Mouse (Mus musculus): ENCODE data around the gene Hs1bp3. TPM values are rescaled to one million over a fixed set of nuclear protein-coding genes. Genes with fewer than 3 reads are reported as not detected.

Gene Hs1bp3
- polyA plus RNA-seq, 1 experiment from 2014 or later = 14.9 TPM

DNA sequence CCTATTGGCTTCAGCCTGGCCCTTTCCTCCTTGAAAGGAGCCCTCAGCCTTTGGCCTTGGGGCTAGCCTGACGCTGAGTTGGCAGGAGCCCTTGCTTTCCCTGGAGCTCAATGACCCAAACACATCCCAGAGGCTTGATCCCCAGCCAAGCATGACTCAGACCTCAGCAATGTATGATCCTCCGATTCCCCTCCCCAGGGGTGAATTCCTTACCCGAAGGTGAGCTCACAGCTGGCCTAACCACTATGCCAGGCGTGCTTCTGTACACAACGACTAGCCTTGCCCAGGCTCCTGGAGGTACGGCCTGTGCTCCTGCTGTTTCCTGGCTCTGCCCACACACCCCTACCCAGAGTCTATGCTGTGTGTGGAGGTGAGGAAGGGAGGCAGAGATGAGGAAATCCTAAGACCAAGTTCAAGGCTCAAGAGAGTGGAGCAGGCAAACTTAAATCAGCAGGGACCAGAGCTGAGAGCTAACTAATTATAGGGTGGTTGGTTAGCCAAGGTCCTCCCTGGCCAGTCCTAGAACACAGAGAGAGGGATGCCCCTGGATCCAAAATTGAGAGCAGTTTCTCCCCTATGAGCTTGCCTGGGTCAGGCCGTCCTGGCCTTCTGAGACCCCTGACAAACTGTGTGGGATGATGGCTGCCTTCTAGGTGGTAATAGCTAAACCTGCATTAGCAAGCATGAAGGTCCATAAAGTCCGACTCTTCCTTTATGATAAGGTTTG, 66.7 kb downstream of the Hs1bp3 start:
- 71% methylated on average over 8 of the region's 8 CpGs for WGBS
- H3K9me3 ChIP-seq (replicated peaks) = no peaks in the 10 kb centered on the region
- no peak overlapping the region for H3K4me3 ChIP-seq
- no peaks in the 10 kb centered on the region for H3K36me3 ChIP-seq
- H3K27ac ChIP-seq (replicated peaks) = no peak overlapping the region
- no peak for DNase-seq (ENCODE audit: low spot score)
- H3K27me3 ChIP-seq (ENCODE audit: low read depth, poor library complexity, severe bottlenecking) = no peaks in the 10 kb centered on the region
- H3K4me1 ChIP-seq = peaks cover 7% of the 10 kb centered on the region; the same call in 1 of the 2 replicates

DNA sequence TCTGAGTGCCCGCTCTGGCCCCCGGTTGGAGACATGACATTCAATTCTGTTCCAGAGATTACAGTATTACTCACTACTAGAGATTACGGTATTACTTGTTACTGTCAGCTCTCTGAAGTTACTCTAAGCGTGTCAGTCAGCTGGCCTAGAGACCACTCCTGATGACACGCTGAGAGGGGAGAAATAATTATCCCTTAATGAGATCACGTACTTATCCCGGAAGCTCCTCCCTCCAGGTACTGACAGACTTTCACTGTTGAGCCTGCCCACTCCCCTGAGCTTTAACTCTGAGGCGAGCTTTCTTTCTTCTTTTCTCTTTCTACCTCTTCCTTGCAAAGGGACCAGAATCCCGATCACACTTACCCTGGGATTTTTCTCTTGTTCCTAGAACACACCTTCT, 67.7 kb downstream of the Hs1bp3 start:
- Histone ChIP-seq H3K4me3 (no peak overlapping the region), H3K36me3 (no peaks in the 10 kb centered on the region), H3K4me1 (peaks cover 7% of the 10 kb centered on the region; the same call in 1 of the 2 replicates), H3K27me3 (ENCODE audit: low read depth, poor library complexity, severe bottlenecking) (no peaks in the 10 kb centered on the region), H3K9me3 (replicated peaks) (no peaks in the 10 kb centered on the region), H3K27ac (replicated peaks) (no peak overlapping the region)
- 69% methylated on average over 9 of the region's 9 CpGs for WGBS
- no peak for DNase-seq (ENCODE audit: low spot score)

DNA sequence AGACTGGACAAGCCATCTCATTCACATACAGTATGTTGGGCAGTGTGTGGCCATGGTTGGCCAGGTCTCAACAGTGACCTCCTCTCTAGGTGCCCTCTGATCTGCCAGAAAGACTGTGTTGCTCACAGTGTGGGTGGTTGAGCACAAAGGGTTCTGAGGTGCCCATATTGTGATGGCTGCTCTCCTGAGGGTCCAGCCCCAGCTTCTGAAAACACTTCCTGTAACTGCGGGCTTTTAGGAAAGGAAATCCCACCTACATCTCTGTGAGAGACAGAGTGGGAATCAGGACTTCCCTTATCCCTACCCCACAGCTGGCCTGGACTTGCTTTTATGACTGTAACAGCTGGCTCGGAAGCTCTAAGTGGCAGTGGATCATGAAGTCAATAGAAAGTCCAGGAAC, 68.7 kb downstream of the Hs1bp3 start:
- peaks cover 14% of the 10 kb centered on the region for H3K4me1 ChIP-seq
- H3K36me3 ChIP-seq = no peaks in the 10 kb centered on the region
- no peak overlapping the region for H3K4me3 ChIP-seq
- 86% methylated on average over 2 of the region's 2 CpGs for WGBS
- H3K27ac ChIP-seq (replicated peaks) = no peak overlapping the region
- no peaks in the 10 kb centered on the region for H3K27me3 ChIP-seq (ENCODE audit: low read depth, poor library complexity, severe bottlenecking)
- no peak for DNase-seq (ENCODE audit: low spot score)
- no peaks in the 10 kb centered on the region for H3K9me3 ChIP-seq (replicated peaks)

DNA sequence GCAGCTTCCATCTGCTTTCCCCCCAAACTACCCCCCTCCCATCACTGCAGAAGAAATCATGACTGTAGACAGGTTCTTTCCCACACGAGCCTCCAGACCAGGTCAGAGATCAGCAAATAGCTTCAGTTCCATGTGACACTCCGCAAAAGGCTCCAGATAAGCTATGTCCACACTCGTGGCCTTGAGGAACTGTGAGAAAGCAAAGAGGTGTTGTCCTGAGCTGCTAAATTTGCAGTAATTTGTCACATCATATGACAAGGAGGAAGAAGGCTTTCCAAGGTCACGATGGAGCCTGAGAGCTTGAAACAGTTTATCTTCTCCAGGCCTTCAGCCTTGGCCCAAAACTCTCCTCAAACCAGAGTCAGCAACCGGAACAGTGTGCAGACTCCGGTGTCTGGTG, 70.6 kb downstream of the Hs1bp3 start:
- H3K9me3 ChIP-seq (replicated peaks) = no peaks in the 10 kb centered on the region
- peaks cover 7% of the 10 kb centered on the region for H3K4me1 ChIP-seq
- no peak overlapping the region for H3K27ac ChIP-seq (replicated peaks)
- no peak for DNase-seq (ENCODE audit: low spot score)
- H3K4me3 ChIP-seq = no peak overlapping the region
- no peaks in the 10 kb centered on the region for H3K36me3 ChIP-seq
- 88% methylated on average over 6 of the region's 6 CpGs for WGBS
- H3K27me3 ChIP-seq (ENCODE audit: low read depth, poor library complexity, severe bottlenecking) = no peaks in the 10 kb centered on the region

DNA sequence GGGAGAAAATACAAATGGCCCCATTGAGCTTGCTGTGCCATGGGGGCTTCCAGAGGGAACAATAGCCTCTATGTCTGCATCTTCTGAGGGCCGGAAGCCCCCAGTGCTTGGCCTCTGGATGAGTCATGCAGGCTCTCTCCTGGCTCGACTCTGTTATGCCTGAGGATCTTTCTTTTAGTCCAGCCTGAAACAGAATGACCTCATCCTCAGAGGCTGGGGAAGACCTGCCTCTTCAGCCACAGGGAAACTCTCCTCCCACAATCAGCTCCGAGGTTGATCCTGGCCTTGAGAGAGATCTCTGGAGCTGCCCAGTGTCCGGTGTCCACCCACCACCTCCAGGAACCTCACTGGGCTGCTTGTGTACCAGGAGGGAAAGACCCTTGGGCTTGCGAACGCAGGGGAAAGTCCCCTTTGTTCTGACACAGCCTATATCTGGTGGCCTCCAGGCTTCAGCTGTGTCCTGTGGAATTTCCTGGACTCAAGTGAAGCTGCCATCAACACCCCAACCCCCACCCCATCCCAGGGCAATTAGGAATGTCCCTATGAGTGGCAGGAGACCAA, 73.3 kb downstream of the Hs1bp3 start:
- DNase-seq (ENCODE audit: low spot score) = no peak
- 69% methylated on average over 6 of the region's 6 CpGs for WGBS
- no peak overlapping the region for H3K4me3 ChIP-seq
- H3K27ac ChIP-seq (replicated peaks) = peak overlapping the region; percentile 69
- no peaks in the 10 kb centered on the region for H3K36me3 ChIP-seq
- peaks cover 7% of the 10 kb centered on the region for H3K4me1 ChIP-seq
- H3K27me3 ChIP-seq (ENCODE audit: low read depth, poor library complexity, severe bottlenecking) = no peaks in the 10 kb centered on the region
- no peaks in the 10 kb centered on the region for H3K9me3 ChIP-seq (replicated peaks)

DNA sequence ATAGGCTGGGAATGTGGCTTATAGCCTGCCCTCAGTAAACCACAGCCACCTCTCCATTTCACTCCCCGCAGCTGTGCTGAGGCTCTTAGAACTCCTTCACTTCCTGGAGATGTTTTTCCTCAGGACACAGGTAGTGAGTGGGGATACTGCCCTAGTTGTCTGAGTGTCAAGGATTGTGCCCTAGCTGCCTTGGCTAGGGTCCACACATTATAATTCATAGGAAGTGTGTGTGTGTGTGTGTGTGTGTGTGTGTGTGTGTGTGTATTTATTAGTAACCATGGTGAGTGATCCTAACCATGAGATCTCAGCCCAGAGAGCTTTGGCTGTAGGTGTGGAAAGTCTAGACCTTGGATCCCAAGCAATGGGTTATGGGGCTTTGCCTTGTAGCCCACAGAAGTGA, 74.0 kb downstream of the Hs1bp3 start:
- H3K27ac ChIP-seq (replicated peaks) = no peak overlapping the region
- no peak overlapping the region for H3K4me3 ChIP-seq
- no peak for DNase-seq (ENCODE audit: low spot score)
- no peaks in the 10 kb centered on the region for H3K9me3 ChIP-seq (replicated peaks)
- H3K36me3 ChIP-seq = no peaks in the 10 kb centered on the region
- H3K4me1 ChIP-seq = peaks cover 7% of the 10 kb centered on the region
- H3K27me3 ChIP-seq (ENCODE audit: low read depth, poor library complexity, severe bottlenecking) = no peaks in the 10 kb centered on the region
- WGBS = 84% methylated on average over 1 of the region's 1 CpGs

DNA sequence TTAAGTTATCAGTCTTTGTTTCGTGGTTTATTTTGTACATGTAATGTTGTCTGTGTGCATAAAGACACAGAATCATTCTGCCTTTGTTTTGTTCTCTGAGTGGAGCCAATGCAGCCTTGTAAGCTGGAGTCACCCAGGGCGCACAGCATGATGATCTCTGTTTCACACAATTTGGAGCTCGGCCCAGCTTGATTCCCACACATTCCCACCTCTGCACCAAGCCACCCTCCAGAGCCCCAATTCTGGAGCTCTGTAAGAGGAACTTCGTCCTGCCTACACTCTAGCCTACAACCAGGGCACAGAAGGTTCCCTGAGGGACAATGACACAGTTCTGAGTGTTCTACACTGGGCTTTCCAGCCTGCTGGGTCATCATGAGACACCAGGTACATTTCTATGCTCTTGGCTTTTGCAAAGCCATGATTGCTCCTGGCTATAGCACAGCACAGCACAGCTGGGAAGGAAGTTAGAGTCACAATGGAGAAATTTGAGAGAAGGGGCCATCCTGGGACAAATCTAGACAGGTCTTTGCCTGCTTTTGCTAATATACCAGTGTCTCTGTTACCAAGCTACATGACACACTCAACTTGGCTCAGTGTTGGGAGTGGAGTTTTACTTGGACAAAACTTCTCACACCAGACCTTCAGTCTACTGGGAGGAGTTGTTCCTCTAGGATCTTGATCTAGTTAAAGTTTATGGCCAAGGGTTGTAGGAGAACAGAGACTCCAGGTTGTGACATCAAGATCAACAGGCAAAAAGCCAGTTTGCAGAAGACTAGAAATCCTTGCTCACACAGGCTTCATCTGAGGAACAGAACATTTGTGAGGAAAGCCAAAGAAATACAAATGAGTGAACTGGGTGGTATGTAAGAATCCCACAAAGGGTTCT, 75.5 kb downstream of the Hs1bp3 start:
- no peaks in the 10 kb centered on the region for H3K9me3 ChIP-seq (replicated peaks)
- peaks cover 7% of the 10 kb centered on the region for H3K4me1 ChIP-seq
- no peaks in the 10 kb centered on the region for H3K27me3 ChIP-seq (ENCODE audit: low read depth, poor library complexity, severe bottlenecking)
- 79% methylated on average over 4 of the region's 4 CpGs for WGBS
- H3K27ac ChIP-seq (replicated peaks) = no peak overlapping the region
- no peak overlapping the region for H3K4me3 ChIP-seq
- no peak for DNase-seq (ENCODE audit: low spot score)
- no peaks in the 10 kb centered on the region for H3K36me3 ChIP-seq

DNA sequence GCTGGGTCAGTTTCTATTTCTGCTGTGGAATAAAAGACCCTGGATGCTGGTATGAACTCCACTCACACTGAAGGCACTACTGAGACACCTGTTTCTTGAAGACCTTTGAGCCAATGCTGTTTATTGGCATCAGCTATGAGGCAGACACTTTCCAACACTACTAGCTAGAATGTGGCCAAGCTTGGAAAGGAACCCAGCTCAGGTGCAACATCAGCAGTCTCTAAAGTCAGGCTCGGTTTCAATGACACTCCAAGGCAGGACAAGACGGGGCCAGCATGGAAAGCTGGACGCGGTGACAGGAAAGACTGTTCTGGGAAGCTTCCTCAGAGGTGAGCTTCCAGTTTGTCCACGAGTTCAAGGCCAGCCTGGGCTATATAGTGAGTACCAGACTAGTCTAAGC, 80.0 kb downstream of the Hs1bp3 start:
- no peak for DNase-seq (ENCODE audit: low spot score)
- Histone ChIP-seq H3K27ac (replicated peaks) (no peak overlapping the region), H3K36me3 (no peaks in the 10 kb centered on the region), H3K4me3 (no peak overlapping the region), H3K4me1 (peaks cover 5% of the 10 kb centered on the region; the same call in 1 of the 2 replicates), H3K27me3 (ENCODE audit: low read depth, poor library complexity, severe bottlenecking) (no peaks in the 10 kb centered on the region), H3K9me3 (replicated peaks) (no peaks in the 10 kb centered on the region)
- WGBS = 83% methylated on average over 5 of the region's 5 CpGs

Other genes starting within 250 kb of the Hs1bp3 start
- gene Ldah, start 105.3 kb upstream of the Hs1bp3 start, polyA plus RNA-seq (2016; fragmentation: Nextera tagmentation; extraction: Ambion mirVana) = 68.8 and 70.9 TPM in 2 replicates
- 0.19 and 0.48 TPM in 2 replicates for gene Gdf7, start 11.5 kb upstream of the Hs1bp3 start, polyA plus RNA-seq (2016; fragmentation: Nextera tagmentation; extraction: Ambion mirVana)
- gene Rhob, start 186.6 kb downstream of the Hs1bp3 start, polyA plus RNA-seq (2016; fragmentation: Nextera tagmentation; extraction: Ambion mirVana) = 30.0 and 30.1 TPM in 2 replicates